Mouse (Mus musculus): ENCODE measurements around the gene Tmem92.

Tmem92 gene

DNA sequence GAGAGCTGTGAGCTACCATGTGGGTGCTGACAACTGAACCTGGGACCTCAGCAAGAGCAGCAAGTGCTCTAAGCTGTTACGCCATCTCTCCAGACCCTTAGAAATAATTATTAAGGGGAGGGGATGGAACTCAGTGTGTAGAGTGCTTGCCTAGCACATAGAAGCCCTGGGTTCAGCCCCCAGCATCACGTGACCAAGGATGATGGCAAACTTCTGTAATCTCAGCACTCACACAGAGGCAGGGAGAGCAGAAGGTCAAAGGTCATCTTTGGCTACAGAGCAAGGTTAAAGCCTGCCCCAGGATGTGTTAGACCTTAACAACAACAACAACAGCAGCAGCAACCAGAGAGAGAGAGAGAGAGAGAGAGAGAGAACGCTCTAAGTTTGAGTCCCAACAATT lies 54.0 kb downstream of the Tmem92 start:
- DNase-seq: no peak

DNA sequence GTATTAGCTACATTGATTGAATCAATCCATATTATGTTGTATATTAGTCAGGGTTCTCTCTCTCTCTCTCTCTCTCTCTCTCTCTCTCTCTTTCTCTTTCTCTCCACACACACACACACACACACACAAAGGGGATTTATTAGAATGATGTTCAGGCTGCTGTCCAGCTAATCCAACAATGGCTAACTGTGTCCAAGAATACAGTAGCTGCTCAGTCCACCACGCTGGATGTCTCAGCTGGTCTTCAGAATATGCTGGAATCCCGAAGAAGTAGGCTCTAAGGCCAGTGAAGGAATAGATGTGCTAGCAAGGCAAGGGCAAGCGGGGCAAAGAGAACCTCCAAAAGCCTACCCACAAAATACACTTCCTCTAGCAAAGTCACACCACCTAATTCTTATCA lies 55.2 kb downstream of the Tmem92 start:
- DNase-seq: no peak

Measured in kidney, adult 9 months (tissue).